Mouse (Mus musculus) kidney, embryonic 14.5 days (tissue): ENCODE results near the gene AI661453. TPM values are rescaled to one million over a fixed set of nuclear protein-coding genes. Genes with fewer than 3 reads are reported as not detected.

ENCODE experiments used
- ATAC-seq: fragments of 200-750 bp; cut with Nextera tagmentation; 2 replicates; pipeline ENCODE4 v1.8.0; 2017; ENCODE audit warnings: moderate number of reproducible peaks, mild to moderate bottlenecking, moderate TSS enrichment, moderate library complexity; ENCODE audit not compliant: low FRiP score, low TSS enrichment
- H3K27ac ChIP-seq: fragments of 300-500 bp; sonication (generic); 2 replicates; pipeline ENCODE4 v1.5.1; 2014; ENCODE audit warnings: low read depth, mild to moderate bottlenecking, low read length, moderate library complexity, mixed read lengths
- H3K27me3 ChIP-seq: fragments of 300-500 bp; sonication (generic); 2 replicates; pipeline ENCODE4 v1.6.1; 2014; ENCODE audit warnings: mild to moderate bottlenecking, low read length; ENCODE audit not compliant: control insufficient read depth, insufficient read depth
- H3K36me3 ChIP-seq: fragments of 300-500 bp; sonication (generic); 2 replicates; pipeline ENCODE4 v1.6.1; 2014; ENCODE audit warnings: low read length, mixed read lengths; ENCODE audit not compliant: control insufficient read depth, insufficient read depth
- H3K4me1 ChIP-seq: fragments of 300-500 bp; sonication (generic); 2 replicates; pipeline ENCODE4 v1.6.1; 2014; ENCODE audit warnings: low read length, mixed read lengths; ENCODE audit not compliant: control insufficient read depth, insufficient read depth
- H3K4me2 ChIP-seq: fragments of 300-500 bp; sonication (generic); replicated peaks from 2 replicates; pipeline ENCODE4 v1.6.1; 2014; ENCODE audit warnings: low read depth, mild to moderate bottlenecking, low read length
- H3K4me3 ChIP-seq: fragments of 300-500 bp; sonication (generic); 2 replicates; pipeline ENCODE4 v1.5.1; 2014; ENCODE audit warnings: mild to moderate bottlenecking, low read length
- H3K9ac ChIP-seq: fragments of 300-500 bp; sonication (generic); 2 replicates; pipeline ENCODE4 v1.6.1; 2014; ENCODE audit warnings: low read depth, mild to moderate bottlenecking, low read length, moderate library complexity
- H3K9me3 ChIP-seq: fragments of 300-500 bp; sonication (generic); 2 replicates; pipeline ENCODE4 v1.6.1; 2016; ENCODE audit warnings: low read length; ENCODE audit not compliant: control insufficient read depth
- WGBS: fragments of 180-500 bp; shearing (Covaris S2); extraction: QIAGEN DNeasy Blood & Tissue Kit; methylation state at CpG from one replicate; pipeline ENCODE4 v1.1.7; 2014; 5-methylcytosine and 5-hydroxymethylcytosine counted together
- polyA plus RNA-seq: library from polyadenylated mRNA; unstranded; fragments of >200 nt; fragmentation: Nextera tagmentation; extraction: Ambion mirVana; gene quantifications from 2 replicates; pipeline ENCODE4 v1.2.1, GENCODE M21; 2014

AI661453 gene
- polyA plus RNA-seq, 1 experiment from 2014 or later, result 1.6 TPM

DNA sequence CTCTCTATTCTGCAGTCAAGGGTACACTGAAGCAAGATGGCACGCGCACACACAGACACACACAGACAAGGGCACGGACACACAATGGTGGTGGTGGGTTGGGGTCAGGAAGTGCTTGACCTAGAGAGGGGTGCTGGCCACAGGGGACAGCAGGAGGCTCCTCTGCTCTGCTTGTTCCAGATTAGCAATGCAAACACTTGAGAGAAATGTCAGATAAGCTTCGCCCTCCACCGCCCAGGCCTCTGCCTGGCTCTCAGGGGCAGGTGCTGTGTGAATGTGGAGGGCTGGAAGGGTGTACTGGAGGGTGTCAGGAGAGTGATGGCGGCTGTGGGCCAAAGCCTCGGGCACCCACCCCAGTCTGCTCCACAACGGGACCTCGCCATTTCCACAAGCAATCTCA, 9.6 kb downstream of the AI661453 start:
- Histone ChIP-seq H3K9me3 (no peaks in the 10 kb centered on the region), H3K27ac (no peak overlapping the region), H3K9ac (no peak overlapping the region), H3K36me3 (no peaks in the 10 kb centered on the region), H3K4me3 (no peak overlapping the region), H3K4me1 (peaks cover 29% of the 10 kb centered on the region), H3K4me2 (no peak overlapping the region), H3K27me3 (no peaks in the 10 kb centered on the region; the same call in 1 of the 2 replicates)
- WGBS, result 84% methylated on average over 9 of the region's 9 CpGs
- ATAC-seq, result no peak

DNA sequence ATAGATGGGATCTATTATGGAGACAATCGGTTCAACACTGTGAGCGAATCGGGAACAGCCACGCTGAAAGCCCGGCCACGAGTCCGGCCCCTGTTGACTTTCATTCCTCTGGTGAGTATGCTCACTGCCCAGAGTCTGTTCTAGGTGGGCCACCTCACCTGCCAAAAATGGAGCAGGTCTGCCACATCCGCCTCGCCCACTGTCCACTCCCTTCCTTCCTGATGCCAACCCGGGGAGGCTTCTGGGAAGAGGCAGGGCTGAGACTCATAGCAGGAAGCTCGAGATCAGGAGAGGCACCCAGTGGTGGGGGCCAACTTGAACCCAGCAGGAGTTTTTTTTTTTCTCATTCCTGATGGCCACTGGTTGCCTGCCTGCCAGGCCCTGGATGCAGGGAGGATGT, 10.1 kb downstream of the AI661453 start:
- Histone ChIP-seq H3K27ac (no peak overlapping the region), H3K9me3 (no peaks in the 10 kb centered on the region), H3K4me3 (no peak overlapping the region), H3K36me3 (no peaks in the 10 kb centered on the region), H3K27me3 (no peaks in the 10 kb centered on the region), H3K9ac (no peak overlapping the region), H3K4me2 (no peak overlapping the region), H3K4me1 (peaks cover 33% of the 10 kb centered on the region)
- ATAC-seq, result no peak
- WGBS, result 92% methylated on average over 11 of the region's 11 CpGs

DNA sequence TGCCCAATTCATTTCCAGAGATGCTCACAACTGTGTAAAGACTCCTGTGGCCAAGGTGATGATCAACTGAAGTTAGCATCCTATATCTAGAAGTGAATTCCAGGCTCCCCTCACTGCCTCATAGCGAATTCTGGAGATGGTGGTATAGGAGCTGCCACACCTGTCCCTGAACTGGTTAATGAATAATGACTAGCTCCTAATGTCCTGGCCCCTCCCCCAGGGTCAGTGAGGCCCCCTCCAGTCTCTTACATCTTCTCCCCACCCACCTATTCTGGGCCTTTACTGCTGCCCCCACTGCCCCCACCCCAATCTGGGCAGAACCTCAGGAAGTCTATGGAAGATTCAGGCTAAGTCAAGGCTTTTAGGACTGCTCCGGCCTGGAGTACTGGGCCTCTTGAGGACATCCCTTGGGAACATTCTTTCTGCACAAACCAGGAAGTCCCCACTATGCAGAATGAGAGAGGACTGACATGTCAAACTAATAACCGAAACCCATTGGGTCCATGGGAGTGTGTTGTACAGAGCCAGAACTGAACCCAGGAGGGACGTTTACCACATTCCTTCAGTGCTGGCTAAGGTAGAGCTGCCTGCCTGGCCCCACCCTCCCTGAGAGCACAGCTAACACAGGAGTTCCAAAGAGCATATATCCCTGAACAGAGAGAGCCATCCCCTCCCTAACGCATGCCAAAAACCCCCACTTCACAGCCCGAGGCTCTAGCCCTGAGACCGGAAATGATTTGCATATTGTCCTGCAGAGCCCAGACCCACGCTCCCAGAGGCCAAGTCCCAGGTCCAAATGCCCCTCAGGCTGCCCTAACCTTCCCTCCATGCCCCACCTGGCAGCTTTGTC, 12.3 kb downstream of the AI661453 start:
- peaks cover 45% of the 10 kb centered on the region for H3K4me1 ChIP-seq
- 0 out of 2 replicates have a peak, but pooled peaks have one; percentile 40 for ATAC-seq

DNA sequence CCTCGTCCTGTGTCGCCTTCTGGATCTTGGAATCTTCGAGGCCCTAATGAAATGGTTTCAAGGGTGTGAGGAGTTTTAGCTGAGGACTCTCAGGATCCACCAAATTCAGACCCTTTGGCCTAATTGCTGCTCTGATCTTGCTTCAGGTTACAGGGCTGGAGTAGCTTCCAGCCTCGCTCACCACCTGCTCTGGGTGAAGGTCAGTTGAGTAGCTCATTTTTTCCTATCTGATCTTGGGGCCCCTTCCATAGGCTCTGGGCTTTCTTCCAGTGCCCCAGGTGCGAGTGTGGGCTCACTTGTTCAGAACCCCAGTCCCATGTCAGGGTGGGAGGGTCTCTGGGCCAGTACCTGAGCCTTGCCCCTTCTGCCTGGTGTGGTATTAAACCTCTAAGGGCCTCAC, 13.0 kb downstream of the AI661453 start:
- Histone ChIP-seq H3K4me2 (no peak overlapping the region), H3K4me1 (peaks cover 45% of the 10 kb centered on the region), H3K9me3 (no peaks in the 10 kb centered on the region), H3K9ac (no peak overlapping the region), H3K36me3 (no peaks in the 10 kb centered on the region), H3K4me3 (no peak overlapping the region), H3K27me3 (no peaks in the 10 kb centered on the region), H3K27ac (peak overlapping the region; percentile 20; the same call in 1 of the 2 replicates)
- 55% methylated on average over 5 of the region's 5 CpGs for WGBS
- ATAC-seq, result no peak

More for the DNA sequence above, 12.3 kb downstream of the AI661453 start:
- no peaks in the 10 kb centered on the region for H3K36me3 ChIP-seq
- H3K27me3 ChIP-seq, result no peaks in the 10 kb centered on the region
- peak overlapping the region; percentile 20; the same call in 1 of the 2 replicates for H3K27ac ChIP-seq
- no peak overlapping the region for H3K4me2 ChIP-seq
- no peaks in the 10 kb centered on the region for H3K9me3 ChIP-seq
- 25% methylated on average over 8 of the region's 8 CpGs for WGBS
- H3K4me3 ChIP-seq, result no peak overlapping the region
- H3K9ac ChIP-seq, result no peak overlapping the region

DNA sequence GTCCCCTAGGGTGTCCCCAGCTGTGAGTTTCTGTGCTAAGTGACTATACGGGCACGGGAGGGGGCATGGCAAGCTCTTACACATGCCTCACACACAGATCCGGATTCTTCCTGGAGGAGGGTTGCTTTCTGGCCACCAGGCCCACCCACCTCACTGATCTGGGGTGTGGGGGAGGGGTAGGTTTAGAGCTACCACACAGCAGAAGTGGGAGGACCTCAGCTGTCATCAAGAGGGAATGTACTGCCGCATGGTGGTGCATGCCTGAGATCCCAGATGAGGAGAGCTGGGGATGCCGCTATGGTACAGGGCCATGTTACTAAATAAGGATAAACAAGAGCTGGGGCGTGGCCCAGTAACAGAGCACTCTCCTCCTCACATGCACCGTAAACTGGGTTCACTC, 13.8 kb downstream of the AI661453 start:
- no peak overlapping the region for H3K4me3 ChIP-seq
- no peaks in the 10 kb centered on the region for H3K9me3 ChIP-seq
- peaks cover 49% of the 10 kb centered on the region for H3K4me1 ChIP-seq
- peak; percentile 50; the same call in 1 of the 2 replicates for ATAC-seq
- no peaks in the 10 kb centered on the region for H3K27me3 ChIP-seq
- no peaks in the 10 kb centered on the region for H3K36me3 ChIP-seq
- H3K9ac ChIP-seq, result no peak overlapping the region
- 30% methylated on average over 7 of the region's 7 CpGs for WGBS
- no peak overlapping the region for H3K4me2 ChIP-seq
- peak overlapping the region; percentile 20; the same call in 1 of the 2 replicates for H3K27ac ChIP-seq

DNA sequence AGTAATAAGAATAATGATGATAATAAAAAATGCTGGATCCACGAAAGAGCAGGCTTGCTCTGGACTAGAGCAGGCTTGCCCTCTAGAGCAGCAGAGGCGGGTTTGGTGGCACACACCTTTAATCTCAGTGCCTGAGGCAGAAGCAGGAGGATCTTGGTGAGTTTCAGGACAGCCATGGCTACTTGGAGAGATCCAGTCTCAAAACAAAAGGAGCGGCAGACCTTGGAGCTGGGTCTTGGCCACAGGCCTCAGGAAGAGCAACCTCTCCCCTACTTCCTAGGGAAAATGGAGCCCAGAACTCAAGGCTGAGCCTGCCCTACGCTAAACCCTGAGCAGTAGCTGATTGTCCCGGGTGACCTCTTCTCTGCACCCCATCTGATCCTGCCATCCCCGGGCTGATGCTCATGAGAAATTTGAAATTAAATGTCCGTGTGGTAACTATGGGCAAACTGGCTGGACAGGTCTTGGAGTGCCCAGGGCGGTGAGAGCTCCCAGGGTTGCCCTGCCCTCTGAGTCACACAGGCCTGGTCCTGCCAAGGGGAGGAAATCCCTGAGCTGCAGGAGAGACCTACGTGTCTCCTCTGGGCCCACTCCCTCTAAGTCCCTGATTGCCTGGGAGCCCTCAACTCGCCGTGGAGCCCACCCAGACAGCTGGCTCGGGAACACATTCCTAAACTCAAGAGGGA, 14.6 kb downstream of the AI661453 start:
- peak; percentile 34 for ATAC-seq
- 72% methylated on average over 12 of the region's 12 CpGs for WGBS
- Histone ChIP-seq H3K4me2 (no peak overlapping the region), H3K4me3 (no peak overlapping the region), H3K9me3 (no peaks in the 10 kb centered on the region), H3K9ac (no peak overlapping the region), H3K27me3 (no peaks in the 10 kb centered on the region), H3K4me1 (peaks cover 49% of the 10 kb centered on the region), H3K36me3 (no peaks in the 10 kb centered on the region), H3K27ac (peak overlapping the region; percentile 61; the same call in 1 of the 2 replicates)

DNA sequence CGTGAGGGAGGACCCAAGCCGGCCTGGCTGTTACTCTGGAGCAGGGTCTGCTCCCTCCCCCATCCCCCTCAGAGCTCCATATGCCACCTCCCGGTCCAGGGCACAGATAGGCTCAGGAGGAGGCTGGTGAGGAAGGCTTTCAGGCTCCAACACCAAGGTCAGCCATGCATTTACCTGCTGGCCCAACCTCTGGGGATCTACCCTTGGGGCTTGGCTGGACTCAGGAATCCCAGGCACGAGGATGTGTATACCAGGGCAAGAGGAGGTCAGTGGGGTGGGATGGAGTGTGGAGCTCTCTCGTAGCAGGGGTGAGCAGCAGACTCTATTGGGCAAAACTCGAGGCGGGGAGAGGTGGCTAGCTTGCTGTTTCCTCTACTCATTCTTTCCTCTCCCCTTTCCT, 16.5 kb downstream of the AI661453 start:
- H3K4me2 ChIP-seq, result no peak overlapping the region
- no peak overlapping the region for H3K4me3 ChIP-seq
- no peak for ATAC-seq
- WGBS, result 34% methylated on average over 7 of the region's 7 CpGs
- H3K27ac ChIP-seq, result no peak overlapping the region; the same call in 1 of the 2 replicates
- H3K9me3 ChIP-seq, result no peaks in the 10 kb centered on the region
- H3K9ac ChIP-seq, result no peak overlapping the region; the same call in 1 of the 2 replicates
- H3K27me3 ChIP-seq, result no peaks in the 10 kb centered on the region
- peaks cover 46% of the 10 kb centered on the region for H3K4me1 ChIP-seq
- no peaks in the 10 kb centered on the region for H3K36me3 ChIP-seq

DNA sequence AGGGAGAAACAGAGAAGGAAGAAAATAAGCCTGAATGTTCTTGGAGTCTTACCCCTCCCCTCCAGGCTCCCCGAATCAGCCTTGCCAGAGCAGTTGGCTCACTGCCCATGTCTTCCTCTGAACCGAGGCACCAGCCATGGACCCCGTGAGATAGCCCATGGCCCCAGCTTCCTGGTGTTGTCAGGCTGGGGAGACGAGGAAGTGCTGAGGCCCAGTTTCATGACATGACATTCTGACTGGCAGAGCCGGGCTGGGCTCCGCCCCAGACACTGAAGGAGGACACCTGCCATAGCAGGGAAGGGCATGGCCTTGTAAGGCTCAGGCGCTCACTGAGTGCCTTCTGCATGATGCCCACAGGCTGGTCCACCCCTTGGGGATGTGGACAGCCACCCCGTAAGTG, 18.3 kb downstream of the AI661453 start:
- Histone ChIP-seq H3K36me3 (no peaks in the 10 kb centered on the region), H3K4me1 (peaks cover 30% of the 10 kb centered on the region), H3K27me3 (no peaks in the 10 kb centered on the region), H3K4me2 (no peak overlapping the region), H3K27ac (no peak overlapping the region), H3K9me3 (no peaks in the 10 kb centered on the region), H3K4me3 (no peak overlapping the region), H3K9ac (no peak overlapping the region)
- 43% methylated on average over 8 of the region's 8 CpGs for WGBS
- ATAC-seq, result no peak

DNA sequence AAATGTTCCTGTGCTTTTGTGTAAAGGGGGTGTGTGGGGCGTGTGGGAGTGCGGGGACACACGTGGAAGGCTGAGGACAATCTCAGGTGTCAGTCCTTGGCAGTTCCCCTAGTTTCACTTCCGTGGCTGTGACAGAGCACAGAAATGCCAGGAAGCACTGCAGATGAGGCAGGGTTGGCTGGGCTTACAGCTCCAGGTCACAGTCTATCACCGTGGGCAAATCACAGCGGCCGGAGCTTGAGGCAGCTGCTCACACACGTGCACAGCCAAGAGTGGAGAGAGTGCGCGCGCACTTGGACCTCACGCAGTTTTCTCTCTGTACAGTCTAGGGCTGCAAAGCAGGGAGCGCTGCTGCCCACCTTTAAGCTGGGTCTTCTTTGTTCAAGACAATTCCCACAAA, 21.9 kb downstream of the AI661453 start:
- Histone ChIP-seq H3K9me3 (no peaks in the 10 kb centered on the region), H3K4me3 (no peak overlapping the region), H3K27ac (no peak overlapping the region), H3K36me3 (no peaks in the 10 kb centered on the region), H3K4me2 (no peak overlapping the region), H3K27me3 (0 out of 2 replicates have a peak, but pooled peaks cover 3% of the 10 kb centered on the region), H3K4me1 (peaks cover 13% of the 10 kb centered on the region), H3K9ac (no peak overlapping the region)
- 75% methylated on average over 13 of the region's 13 CpGs for WGBS
- ATAC-seq, result no peak
